Mouse (Mus musculus) intestine, embryonic 14.5 days (tissue): Measurements from ENCODE around the gene Il1a. TPM values are rescaled to one million over a fixed set of nuclear protein-coding genes. Genes with fewer than 3 reads are reported as not detected.

Source experiments
- ATAC-seq: fragments of 200-750 bp; cut with Nextera tagmentation; replicated peaks from 2 replicates; pipeline ENCODE4 v1.8.0; 2017; ENCODE audit warnings: low read depth, moderate number of reproducible peaks, moderate TSS enrichment, moderate library complexity; ENCODE audit not compliant: low FRiP score, low TSS enrichment
- DNase-seq: peaks from one replicate; pipeline ENCODE4 v3.0.0-alpha.2; 2018; ENCODE audit warnings: low spot score
- H3K27ac ChIP-seq: fragments of 300-500 bp; sonication (generic); 2 replicates; pipeline ENCODE4 v1.5.1; 2014; ENCODE audit warnings: low read depth, mild to moderate bottlenecking, control low read depth
- H3K27me3 ChIP-seq: fragments of 300-500 bp; sonication (generic); replicated peaks from 2 replicates; pipeline ENCODE4 v1.6.1; 2014; ENCODE audit warnings: low read length, control low read depth; ENCODE audit not compliant: control insufficient read depth, insufficient read depth
- H3K36me3 ChIP-seq: fragments of 300-500 bp; sonication (generic); 2 replicates; pipeline ENCODE4 v1.6.1; 2014; ENCODE audit warnings: low read length, control low read depth; ENCODE audit not compliant: control insufficient read depth, insufficient read depth
- H3K4me1 ChIP-seq: fragments of 300-500 bp; sonication (generic); replicated peaks from 2 replicates; pipeline ENCODE4 v1.6.1; 2014; ENCODE audit warnings: low read length, control low read depth, mixed read lengths; ENCODE audit not compliant: control insufficient read depth, insufficient read depth
- H3K4me2 ChIP-seq: fragments of 300-500 bp; sonication (generic); 2 replicates; pipeline ENCODE4 v1.6.1; 2014; ENCODE audit warnings: low read length
- H3K4me3 ChIP-seq: fragments of 300-500 bp; sonication (generic); 2 replicates; pipeline ENCODE4 v1.5.1; 2014; ENCODE audit warnings: low read depth, low read length, control low read depth, mixed read lengths
- H3K9ac ChIP-seq: fragments of 300-500 bp; sonication (generic); 2 replicates; pipeline ENCODE4 v1.6.1; 2014; ENCODE audit warnings: mild to moderate bottlenecking, low read length
- H3K9me3 ChIP-seq: fragments of 300-500 bp; sonication (generic); 2 replicates; pipeline ENCODE4 v1.6.1; 2016; ENCODE audit warnings: low read length, control low read depth; ENCODE audit not compliant: control insufficient read depth
- WGBS: fragments of 180-500 bp; shearing (Covaris S2); extraction: QIAGEN DNeasy Blood & Tissue Kit; methylation state at CpG from one replicate; pipeline ENCODE4 v1.1.7; 2014; 5-methylcytosine and 5-hydroxymethylcytosine counted together
- polyA plus RNA-seq: library from polyadenylated mRNA; unstranded; fragments of >200 nt; fragmentation: Nextera tagmentation; extraction: Ambion mirVana; gene quantifications from 2 replicates; pipeline ENCODE4 v1.2.1, GENCODE M21; 2014

Gene Il1a
- polyA plus RNA-seq = 0.15 TPM in 1 of 2 replicates, not detected in the other

DNA sequence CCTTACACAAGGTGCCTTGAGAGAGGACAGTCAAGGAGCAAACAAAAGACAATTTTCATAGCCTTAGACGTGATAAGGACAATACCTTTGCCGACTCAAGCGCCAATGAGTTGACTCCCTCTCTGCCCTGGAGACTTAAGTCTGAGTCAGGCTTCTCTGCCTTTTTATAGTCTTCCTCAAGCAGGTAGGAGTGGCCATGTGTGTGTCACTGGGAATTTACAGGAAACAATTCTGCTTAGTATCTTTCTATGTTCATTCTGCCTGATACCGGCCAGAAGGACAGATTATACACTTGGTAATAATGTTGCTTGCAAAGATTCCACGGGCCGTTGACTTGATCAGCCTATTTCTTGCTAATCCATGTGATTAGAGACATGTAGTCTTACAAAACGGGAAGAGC lies at the start of gene Il1a:
TSS of gene Il1a (minus strand) at position 137 of the 400 bp plus-strand sequence.
- H3K4me2 ChIP-seq = no peak within 1 kb of the TSS
- 82% methylated on average over 7 of the region's 7 CpGs for WGBS
- ATAC-seq = no peak

DNA sequence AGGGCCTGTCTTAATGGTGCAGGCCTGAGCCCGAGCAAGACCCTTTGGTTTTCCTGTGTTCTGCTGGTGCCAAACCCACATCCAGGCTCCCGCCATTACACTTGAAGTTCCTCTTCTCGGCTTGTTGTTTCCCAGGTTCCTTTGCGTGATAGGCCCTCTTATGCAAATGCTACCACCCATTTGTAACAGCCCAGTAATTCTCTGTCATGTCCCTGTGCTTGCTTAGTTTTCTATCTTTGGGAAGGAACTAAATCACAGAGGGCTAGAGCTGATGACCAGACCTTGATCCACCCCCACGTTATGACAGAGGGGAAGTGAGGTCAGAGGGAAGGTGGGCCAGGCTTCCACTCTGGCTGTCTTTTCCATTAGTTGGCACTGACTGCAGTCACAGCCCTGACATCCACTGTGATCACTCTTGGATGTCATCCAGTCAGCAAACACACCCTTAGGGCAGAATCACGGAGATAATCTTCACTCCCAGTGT lies 28.4 kb upstream of the Il1a start:
- H3K36me3 ChIP-seq = no peaks in the 10 kb centered on the region
- H3K4me2 ChIP-seq = no peak overlapping the region
- no peaks in the 10 kb centered on the region for H3K4me1 ChIP-seq
- WGBS = 78% methylated on average over 6 of the region's 6 CpGs
- no peak for ATAC-seq
- no peak for DNase-seq
- peaks cover 4% of the 10 kb centered on the region; the same call in 1 of the 2 replicates for H3K9me3 ChIP-seq
- no peaks in the 10 kb centered on the region for H3K27me3 ChIP-seq
- H3K9ac ChIP-seq = no peak overlapping the region
- no peak overlapping the region for H3K4me3 ChIP-seq
- H3K27ac ChIP-seq = no peak overlapping the region

More for the DNA sequence above, at the start of gene Il1a:
- Histone ChIP-seq H3K27ac (no peak within 1 kb of the TSS), H3K9me3 (no peaks in the 10 kb centered on the region), H3K27me3 (no peaks in the 10 kb centered on the region), H3K9ac (no peak within 1 kb of the TSS), H3K36me3 (no peaks in the 10 kb centered on the region), H3K4me3 (no peak within 1 kb of the TSS), H3K4me1 (no peaks in the 10 kb centered on the region)
- DNase-seq = peak; percentile 13

DNA sequence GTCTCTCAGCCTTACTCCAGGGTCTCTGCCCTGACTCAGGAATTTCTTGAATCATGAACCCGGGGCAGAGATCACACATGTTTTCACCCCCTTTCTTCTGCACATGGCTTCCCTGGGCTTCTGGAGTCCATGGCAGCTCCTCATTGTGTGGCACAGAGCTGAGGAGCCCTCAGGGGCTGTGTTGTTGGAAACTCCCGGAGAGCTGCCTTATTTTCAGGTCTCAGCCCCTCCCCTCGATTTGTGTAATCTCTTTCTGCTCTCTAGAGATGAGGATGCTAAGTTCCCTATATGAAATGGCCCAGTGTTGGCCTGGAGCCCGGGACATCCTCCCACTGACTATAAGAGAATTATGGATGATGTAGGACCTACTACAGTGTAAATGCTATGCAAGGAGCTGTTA lies 23.7 kb upstream of the Il1a start:
- H3K4me1 ChIP-seq = no peaks in the 10 kb centered on the region
- WGBS = 54% methylated on average over 4 of the region's 4 CpGs
- H3K27me3 ChIP-seq = no peaks in the 10 kb centered on the region
- H3K4me2 ChIP-seq = no peak overlapping the region
- H3K9ac ChIP-seq = no peak overlapping the region
- peak; percentile 52 for DNase-seq
- no peaks in the 10 kb centered on the region for H3K9me3 ChIP-seq
- no peak overlapping the region for H3K4me3 ChIP-seq
- no peak for ATAC-seq
- no peak overlapping the region for H3K27ac ChIP-seq
- H3K36me3 ChIP-seq = no peaks in the 10 kb centered on the region

DNA sequence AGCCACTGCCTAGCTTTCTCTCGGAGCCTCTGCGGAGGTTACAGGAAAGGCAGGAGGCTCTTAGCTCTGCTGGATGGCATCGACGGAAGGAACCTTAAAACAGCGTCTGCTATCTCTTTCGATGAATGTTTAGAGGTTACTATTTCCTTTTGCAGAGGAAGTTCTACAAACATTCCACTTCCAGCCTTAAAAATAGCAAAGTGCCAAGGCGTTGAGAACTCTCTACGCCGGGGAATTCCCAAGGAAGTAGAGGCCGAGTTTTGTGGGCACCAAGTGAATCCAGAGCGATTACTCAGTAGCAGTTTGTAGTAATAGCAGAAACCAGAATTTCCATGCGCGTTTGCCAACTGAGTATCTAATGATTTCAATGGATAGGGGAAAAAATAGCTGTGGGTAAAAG lies 20.8 kb upstream of the Il1a start:
- peaks cover 3% of the 10 kb centered on the region; the same call in 1 of the 2 replicates for H3K9me3 ChIP-seq
- no peaks in the 10 kb centered on the region for H3K36me3 ChIP-seq
- no peak overlapping the region for H3K4me2 ChIP-seq
- H3K4me3 ChIP-seq = no peak overlapping the region
- H3K27ac ChIP-seq = no peak overlapping the region
- H3K9ac ChIP-seq = no peak overlapping the region
- no peaks in the 10 kb centered on the region for H3K27me3 ChIP-seq
- 77% methylated on average over 13 of the region's 13 CpGs for WGBS
- DNase-seq (no peak), ATAC-seq (no peak)
- H3K4me1 ChIP-seq = no peaks in the 10 kb centered on the region

DNA sequence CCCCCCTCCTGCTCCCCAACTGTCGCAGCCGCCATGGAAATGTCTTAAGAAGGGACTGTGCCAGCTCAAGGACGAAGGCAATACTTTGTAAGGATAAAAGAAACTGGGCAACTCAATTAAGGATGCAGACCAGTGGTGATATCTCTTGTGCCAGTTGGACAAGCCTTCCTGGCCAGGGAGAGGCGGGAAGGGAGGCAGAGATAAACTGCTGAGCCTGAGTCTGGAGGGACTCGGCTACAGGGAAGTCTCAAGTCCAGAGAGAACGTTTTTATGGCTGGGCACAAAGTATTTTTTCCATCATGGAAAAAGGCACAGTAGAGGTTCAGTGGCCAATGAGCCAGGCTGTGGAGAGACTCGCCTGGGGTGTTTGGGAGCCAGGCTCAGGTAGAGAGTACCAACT lies 20.3 kb upstream of the Il1a start:
- no peak overlapping the region for H3K4me3 ChIP-seq
- H3K36me3 ChIP-seq = no peaks in the 10 kb centered on the region
- H3K9me3 ChIP-seq = peaks cover 3% of the 10 kb centered on the region; the same call in 1 of the 2 replicates
- DNase-seq (no peak), ATAC-seq (no peak)
- 68% methylated on average over 7 of the region's 7 CpGs for WGBS
- no peak overlapping the region for H3K27ac ChIP-seq
- no peaks in the 10 kb centered on the region for H3K4me1 ChIP-seq
- no peak overlapping the region for H3K4me2 ChIP-seq
- no peaks in the 10 kb centered on the region for H3K27me3 ChIP-seq
- H3K9ac ChIP-seq = no peak overlapping the region

DNA sequence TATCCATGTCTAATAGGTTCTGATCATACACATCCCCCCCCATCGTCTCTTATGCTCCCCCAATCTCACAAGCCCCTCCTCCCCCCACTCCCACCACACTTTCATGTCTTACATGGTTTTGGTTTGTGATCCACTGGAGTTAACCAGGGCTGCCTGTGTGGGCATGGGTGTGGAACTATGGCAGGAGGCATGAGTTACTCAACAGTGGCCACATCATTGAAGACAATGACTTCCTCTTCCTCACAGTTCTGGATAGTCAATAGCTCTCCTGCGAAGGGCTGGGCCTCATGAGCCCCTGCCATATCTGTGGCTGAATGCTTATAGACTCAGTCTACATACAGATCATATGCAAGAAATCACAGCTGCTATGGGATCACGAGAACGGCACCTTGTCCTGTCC lies 18.5 kb upstream of the Il1a start:
- no peak for ATAC-seq
- H3K36me3 ChIP-seq = no peaks in the 10 kb centered on the region
- peaks cover 3% of the 10 kb centered on the region; the same call in 1 of the 2 replicates for H3K9me3 ChIP-seq
- no peak overlapping the region for H3K4me2 ChIP-seq
- DNase-seq = no peak
- H3K27me3 ChIP-seq = no peaks in the 10 kb centered on the region
- H3K4me1 ChIP-seq = no peaks in the 10 kb centered on the region
- WGBS = 81% methylated on average over 4 of the region's 4 CpGs
- H3K4me3 ChIP-seq = no peak overlapping the region
- H3K27ac ChIP-seq = no peak overlapping the region
- no peak overlapping the region for H3K9ac ChIP-seq

DNA sequence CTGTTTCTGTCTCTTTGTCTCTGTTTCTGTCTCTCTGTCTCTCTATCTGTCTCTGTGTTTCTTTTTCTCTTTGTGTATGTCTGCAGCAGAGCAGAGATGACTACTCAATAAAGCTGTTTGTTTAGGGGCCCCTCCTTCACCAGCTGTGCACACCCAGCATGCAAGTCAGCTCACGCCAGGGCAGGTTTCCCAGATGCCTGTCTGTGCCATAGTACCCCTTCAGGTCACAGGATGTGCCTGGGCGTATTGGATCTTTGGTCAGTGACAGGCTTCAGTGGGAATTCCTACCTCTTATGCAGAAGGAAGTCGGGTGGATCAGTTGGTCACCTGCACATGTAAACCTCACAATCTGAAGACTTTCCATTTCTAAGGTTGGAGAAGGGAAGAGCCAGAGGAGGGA lies 14.4 kb upstream of the Il1a start:
- ATAC-seq (no peak), DNase-seq (no peak)
- Histone ChIP-seq H3K4me3 (no peak overlapping the region), H3K9ac (no peak overlapping the region), H3K4me2 (no peak overlapping the region), H3K27ac (no peak overlapping the region), H3K9me3 (peaks cover 3% of the 10 kb centered on the region; the same call in 1 of the 2 replicates), H3K36me3 (no peaks in the 10 kb centered on the region), H3K27me3 (no peaks in the 10 kb centered on the region), H3K4me1 (no peaks in the 10 kb centered on the region)
- 84% methylated on average over 3 of the region's 3 CpGs for WGBS

DNA sequence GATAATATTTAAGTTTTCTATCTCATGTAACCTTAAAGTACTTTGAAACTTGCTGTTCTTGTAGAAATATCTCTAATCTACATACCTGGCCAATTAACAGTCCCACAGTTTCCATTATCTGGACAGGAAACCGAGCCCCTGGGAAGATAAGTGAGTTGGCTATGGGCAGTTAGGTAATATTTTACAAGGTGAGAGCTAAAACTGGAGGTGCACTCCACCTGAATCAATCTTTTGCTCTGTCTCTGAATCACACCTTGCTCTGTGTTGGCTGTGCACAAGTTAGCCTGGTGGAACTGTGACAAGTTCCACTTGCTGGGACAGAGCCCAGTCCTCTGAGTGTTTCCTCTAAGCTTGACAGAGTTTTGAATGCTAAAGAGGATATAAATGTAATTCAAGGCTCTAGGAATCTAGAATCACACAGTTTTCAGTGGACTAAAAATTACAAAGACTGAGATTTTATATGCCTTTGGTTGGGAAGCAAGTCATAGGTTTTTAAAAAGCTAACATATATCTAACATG lies 12.4 kb upstream of the Il1a start:
- no peaks in the 10 kb centered on the region for H3K27me3 ChIP-seq
- DNase-seq (no peak), ATAC-seq (no peak)
- no peak overlapping the region for H3K9ac ChIP-seq
- H3K4me2 ChIP-seq = no peak overlapping the region
- no peaks in the 10 kb centered on the region for H3K36me3 ChIP-seq
- H3K4me1 ChIP-seq = no peaks in the 10 kb centered on the region
- peaks cover 3% of the 10 kb centered on the region; the same call in 1 of the 2 replicates for H3K9me3 ChIP-seq
- H3K4me3 ChIP-seq = no peak overlapping the region
- WGBS = 46% methylated on average over 1 of the region's 1 CpGs
- H3K27ac ChIP-seq = no peak overlapping the region

DNA sequence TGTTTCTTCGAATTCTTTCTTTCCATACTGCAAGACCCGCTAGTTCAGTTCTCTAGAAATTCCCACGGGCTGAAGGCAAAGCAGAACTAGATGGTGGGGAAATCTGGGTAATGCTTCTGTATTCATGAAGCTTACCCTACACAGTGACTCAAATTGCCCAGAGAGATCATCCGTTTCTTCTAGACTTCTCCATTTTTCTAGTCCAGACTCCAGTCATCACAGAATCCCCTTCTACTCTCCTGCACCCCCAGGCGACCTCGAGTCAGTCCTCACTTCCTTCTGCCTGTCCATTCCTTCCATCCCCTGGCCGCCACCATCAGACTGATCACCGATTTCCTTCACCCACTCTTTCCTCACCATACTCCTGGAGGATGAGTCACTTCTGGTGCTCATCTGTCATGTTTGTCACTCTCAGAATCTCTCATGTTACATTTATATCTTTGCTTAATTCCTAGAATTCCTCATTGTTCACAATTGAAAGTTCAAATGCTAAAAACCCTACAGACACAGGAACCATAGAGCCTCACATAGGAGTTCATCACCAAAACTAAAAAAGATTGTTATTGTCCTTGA lies 10.3 kb upstream of the Il1a start:
- ATAC-seq (no peak), DNase-seq (no peak)
- Histone ChIP-seq H3K27ac (no peak overlapping the region), H3K27me3 (no peaks in the 10 kb centered on the region), H3K9ac (no peak overlapping the region), H3K4me2 (no peak overlapping the region), H3K4me3 (no peak overlapping the region), H3K9me3 (no peaks in the 10 kb centered on the region), H3K4me1 (no peaks in the 10 kb centered on the region), H3K36me3 (no peaks in the 10 kb centered on the region)
- 80% methylated on average over 8 of the region's 8 CpGs for WGBS
